Mouse (Mus musculus) liver, embryonic 14.5 days (tissue): ENCODE measurements around the gene Gm5294.

Experiments
- CTCF ChIP-seq: IDR thresholded peaks from 2 replicates; pipeline ENCODE4 v1.5.1; 2016; ENCODE audit warnings: antibody characterized with exemption, low read depth, control low read depth
- EP300 ChIP-seq: IDR thresholded peaks from 2 replicates; pipeline ENCODE4 v1.6.1; 2016; ENCODE audit warnings: antibody characterized with exemption, low read depth

GRCm38 (mm10) chr5:138801588-138802116, 18.2 kb upstream of the Gm5294 start:
- TF ChIP-seq CTCF (no peak), EP300 (no peak)
